Mouse (Mus musculus) cerebellum, adult 9-10 months (tissue): ENCODE data around the gene Evx2.
A peak's percentile ranks its signal among the peaks of the same experiment; 100 is the strongest.

Experiments
- DNase-seq: peaks from one replicate; pipeline ENCODE4 v3.0.0; 2022

The Evx2 gene

DNA sequence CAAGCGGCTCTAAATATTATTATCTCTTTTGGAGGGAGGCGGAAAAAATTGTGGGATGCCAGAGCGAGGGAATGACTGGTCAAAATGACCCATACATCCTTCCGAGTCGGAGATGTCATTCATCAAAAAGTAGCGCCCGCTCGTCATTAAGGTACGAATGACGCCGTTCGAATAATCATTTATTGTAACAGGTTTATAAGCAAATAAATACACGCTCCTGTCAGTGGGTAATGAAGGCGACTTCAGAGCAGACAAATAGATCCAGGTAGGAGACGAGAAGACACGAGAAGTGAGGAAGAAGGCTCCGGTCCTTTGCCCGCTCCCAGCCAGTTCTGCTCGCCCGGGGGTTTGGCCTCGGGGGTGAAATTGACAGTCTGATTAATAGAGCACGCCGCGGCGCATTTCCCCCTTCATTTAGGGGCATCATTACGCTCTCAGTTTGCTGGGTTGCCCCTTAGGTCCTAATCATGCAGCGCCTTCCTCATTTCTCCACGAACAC is at the start of gene Evx2:
Gene Evx2, minus strand, starts transcription at position 51 of the 499 bp plus-strand sequence.
- no peak for DNase-seq

DNA sequence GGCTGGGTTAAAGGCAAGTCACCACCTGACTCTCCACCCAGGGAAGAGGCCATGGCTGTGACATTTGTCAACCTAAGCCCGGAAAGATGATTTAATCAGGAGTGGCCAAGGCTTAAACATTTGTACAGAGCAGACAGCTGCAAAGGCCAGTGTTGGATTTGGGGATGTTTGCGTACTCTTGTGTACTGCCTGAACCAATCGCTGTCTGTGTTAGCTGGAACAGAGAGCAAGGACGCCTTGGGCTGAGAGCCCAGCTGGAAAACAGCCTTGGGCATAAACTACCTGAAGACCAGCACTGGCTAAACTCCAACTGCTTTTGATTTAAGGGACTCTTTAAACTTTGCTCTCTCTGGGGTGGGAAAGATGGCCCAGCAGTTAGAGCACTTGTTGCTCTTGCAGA is 49.3 kb upstream of the Evx2 start:
- DNase-seq, result no peak

DNA sequence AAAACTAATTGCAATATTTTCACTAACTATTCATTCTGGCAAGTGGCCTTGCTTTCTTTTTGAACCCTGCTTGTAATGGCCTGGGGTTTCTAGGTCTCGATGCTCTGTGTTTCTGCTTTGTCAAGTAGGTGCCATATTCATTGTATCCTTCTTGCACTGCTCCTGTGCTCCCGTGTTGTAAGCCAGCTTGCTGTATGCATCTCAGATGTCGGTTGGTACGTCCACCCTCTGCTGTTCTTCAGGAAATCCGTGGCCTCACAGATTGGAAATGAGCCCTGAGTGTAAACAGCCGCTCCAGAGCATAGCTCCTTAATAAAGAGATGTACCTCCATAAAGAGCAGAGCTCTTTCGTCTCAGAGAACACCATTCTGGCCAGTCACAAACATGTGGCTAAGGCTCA is 48.2 kb upstream of the Evx2 start:
- no peak for DNase-seq

DNA sequence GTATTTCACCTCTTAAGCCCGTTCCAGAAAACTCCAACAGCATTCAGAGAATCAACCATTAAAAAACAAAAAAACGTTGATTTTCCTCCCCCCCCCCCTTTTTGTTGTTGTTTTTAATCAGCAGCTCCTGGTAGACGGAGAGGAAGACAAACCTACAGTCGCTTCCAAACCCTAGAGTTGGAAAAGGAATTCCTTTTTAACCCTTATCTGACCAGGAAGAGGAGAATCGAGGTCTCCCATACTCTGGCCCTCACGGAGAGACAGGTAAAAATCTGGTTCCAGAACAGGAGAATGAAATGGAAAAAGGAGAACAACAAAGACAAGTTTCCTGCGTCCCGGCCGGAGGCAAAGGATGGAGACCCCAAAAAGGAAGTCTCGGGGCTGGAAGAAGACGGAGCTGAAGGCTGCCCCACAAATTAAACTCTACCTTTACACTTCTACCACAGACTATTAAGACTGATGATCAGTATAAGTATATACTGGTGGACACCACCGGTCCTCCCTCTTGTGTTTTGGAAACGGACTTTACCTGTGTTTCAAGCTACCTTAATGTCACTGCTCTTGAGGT is 47.1 kb upstream of the Evx2 start:
- no peak for DNase-seq

DNA sequence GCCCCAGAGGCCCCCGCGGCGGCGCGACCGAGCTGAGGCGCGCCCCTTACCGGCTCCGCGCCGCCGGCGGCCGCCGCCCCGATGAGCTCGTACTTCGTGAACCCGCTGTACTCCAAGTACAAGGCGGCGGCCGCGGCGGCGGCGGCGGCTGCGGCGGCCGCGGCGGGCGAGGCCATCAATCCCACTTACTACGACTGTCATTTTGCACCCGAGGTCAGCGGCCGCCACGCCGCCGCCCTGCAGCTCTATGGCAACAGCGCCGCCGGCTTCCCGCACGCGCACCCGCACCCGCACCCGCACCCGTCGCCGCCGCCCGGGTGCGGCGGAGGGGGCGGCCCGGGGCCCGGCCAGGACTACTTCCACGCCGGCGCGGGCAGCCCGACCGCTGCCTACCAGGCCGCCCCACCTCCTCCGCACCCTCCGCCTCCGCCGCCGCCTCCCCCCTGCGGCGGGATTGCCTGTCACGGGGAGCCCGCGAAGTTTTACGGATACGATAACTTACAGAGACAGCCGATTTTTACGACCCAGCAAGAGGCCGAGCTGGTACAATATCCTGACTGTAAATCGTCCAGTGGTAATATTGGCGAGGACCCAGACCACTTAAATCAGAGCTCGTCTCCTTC is 46.2 kb upstream of the Evx2 start:
- no peak for DNase-seq

DNA sequence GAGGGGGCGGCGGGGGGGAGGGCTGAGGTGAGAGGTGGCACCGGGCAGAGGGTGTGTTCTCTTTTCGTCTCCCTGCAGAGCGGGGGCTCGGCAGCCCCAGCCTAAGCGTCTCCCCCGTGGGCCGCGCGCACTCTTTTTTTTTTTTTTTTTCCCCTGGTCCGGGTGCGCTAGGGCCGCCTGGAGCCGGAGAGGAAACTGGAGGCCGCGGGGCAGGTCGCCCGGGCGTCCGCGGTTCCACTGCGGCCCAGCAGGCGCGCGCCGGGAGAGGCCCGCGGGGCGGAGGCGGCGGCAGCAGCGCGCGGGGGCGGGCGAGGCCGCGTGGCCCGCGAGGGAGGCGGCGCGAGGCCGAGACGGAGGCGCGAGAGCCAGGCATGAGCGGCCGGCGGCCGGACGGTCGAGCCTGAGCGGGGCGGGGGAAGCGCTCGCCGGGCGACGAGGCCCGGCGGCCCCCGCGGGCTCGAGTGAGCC is 45.7 kb upstream of the Evx2 start:
- DNase-seq, result no peak

DNA sequence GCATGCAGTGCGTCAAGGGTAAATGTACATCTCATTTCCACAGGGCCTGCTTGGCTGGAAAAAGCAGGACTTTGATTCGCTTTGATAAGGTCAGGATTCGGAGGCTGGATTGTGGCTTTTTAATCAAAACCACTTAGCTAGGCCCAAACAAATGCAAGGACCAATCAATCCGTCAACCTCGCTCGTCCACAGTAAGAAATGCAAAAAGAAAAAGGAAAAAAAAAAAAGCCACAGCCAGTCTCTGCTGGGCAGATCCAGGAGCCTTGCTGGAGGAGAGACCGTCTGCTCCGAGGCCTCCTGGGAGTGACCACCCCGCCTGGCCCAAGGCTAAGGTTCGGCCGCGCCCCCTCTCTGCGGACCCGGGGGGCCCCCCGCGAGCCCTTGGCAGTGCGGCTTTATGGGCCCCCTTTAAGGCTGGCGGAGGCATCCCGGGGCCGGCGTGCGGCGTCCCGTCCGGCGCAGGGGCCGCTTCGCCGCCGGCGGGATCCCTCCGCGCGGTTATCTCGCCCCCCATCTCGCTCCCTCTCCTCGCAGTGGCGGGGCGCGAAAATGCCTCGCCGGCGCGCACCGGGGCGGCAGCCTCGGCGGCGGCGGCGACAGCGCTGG is 45.1 kb upstream of the Evx2 start, which contains the start of gene Hoxd8:
Gene Hoxd8, plus strand, starts transcription at position 223 of the 606 bp plus-strand sequence.
- no peak for DNase-seq

DNA sequence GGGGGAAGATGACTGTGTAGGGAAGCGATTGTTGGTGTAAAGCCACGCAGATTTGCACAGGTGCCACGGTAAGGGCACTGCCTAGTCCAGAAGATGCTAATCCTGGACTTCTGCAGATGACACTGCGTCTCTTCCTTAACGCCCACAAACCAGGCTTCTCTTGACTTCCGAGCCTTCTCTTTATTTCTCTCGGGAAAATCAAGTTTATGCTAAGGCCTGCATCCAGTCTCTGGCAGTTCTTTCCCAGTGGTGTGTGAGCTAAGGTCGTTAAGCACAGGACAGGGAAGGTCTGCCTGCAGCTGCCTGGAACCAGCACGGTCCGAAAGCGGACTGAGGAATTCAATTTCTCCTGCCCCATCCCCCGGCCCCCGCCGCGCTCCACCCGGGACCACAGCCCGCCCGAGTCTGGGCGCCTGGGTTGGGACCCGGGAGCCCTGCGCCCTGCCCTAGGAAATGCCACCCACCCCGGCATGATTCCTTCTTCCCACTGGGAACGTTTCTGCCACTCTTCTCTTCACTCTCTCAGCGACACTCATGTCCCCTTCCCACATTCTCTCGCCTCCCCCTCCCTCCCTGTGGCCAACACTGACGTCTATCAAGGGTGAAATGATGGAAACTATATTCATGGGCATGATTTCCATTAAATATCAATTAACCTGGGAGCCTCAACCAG is 44.5 kb upstream of the Evx2 start:
- DNase-seq, result no peak

DNA sequence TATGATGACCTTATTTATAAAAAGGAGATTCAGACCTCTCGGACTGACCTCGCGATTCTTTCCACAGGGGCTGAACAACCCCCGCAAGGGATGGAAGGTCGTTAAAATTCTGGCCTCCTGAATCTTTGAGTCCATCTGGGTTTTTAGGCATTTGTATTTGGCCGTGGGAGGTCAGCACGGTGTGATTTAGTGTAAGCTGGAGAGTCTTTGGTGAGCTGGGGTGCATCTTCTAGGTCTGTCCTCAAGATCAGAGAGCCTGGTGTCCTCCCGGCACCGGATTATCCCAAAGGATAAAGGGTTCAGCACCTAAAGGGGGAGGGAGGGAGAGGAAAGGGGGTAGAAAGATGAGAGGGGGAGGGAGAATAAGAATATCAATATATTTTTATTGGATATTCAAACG is 44.0 kb upstream of the Evx2 start:
- no peak for DNase-seq

DNA sequence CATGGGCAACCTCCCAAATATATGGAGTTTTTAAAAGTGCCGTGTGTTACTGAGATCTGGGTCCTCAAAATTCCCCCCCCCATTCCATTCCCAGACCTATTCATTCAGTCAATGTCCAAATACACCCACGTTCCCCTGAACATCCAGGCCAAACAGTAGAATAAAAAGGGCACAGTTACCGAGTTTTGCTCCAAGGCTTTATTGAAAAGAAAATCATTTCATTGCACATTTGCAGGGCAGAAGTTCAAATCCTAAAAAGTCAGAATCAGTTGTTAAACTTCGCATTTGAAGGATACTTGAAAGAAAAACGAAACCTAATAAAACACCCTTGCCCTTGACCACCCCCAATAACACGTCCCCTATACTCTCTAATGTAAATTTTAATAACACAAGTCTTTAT is 43.5 kb upstream of the Evx2 start:
- no peak for DNase-seq

DNA sequence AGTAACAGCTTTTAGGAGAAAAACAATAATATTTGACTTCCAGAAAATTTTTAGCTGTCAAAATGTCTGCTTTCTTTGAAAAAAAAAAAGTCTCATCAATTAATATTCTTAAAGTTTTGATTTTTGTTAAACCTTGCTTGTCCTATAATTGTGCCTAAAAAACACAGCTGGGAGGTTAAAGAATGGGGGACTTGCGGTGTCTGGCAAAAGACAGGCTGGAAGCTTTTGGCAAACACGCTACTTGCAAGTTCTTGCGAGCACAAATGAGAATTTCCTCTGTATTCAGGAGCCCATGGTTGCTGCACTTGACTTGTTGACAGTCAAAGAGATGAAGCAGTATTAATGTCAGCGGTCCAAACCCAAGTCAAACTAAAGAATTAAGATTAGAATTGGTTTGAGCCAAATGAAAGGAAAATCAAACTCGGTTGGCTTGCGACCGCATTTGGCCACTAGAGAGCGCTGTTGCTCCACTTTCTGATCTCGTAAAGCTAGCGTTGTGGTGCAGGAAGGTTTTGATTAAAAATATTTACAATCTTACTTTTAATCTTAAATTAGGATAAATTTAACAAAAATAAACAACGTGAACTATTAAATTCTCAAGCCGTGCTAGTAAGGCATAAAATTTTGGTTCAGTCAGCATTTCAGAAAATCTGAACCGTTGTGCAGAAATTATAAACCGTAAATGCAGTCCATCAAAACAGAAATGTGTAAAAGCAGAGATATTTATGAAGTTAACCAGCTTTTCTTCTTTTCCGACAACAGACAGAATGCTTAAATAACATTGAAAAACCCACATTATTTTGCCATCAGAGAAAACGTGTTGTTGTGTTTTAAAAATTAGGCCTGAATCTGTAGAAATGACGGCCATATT is 42.8 kb upstream of the Evx2 start:
- DNase-seq, result peak; percentile 45

DNA sequence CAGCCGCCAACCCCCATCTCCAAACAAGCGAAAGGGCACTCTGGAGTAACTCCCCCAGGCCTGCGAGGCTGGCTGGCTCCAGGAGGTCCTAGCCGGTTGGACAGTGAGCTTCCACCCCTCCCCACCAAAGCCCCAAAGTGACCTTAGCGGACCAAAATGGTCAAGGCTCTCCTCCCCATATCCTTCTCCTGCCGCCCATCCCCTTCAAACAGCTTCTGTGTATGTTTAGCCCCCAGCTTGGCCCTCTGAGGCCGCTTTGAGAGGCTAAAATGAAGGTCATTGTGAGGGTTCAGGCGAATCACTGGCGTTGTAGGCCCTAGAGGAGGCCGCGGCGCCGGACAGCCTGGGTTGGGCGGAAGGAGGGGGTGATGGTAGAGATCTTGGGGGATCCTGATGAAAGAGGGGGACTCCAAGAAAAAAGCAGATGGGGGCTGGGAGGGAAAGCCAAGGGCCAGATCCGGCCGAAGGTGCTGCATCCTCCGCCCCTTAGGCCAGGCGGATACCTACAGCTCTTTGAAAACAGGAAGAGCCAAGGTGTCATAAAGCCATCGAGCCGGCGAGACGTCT is 41.3 kb upstream of the Evx2 start:
- DNase-seq, result no peak

DNA sequence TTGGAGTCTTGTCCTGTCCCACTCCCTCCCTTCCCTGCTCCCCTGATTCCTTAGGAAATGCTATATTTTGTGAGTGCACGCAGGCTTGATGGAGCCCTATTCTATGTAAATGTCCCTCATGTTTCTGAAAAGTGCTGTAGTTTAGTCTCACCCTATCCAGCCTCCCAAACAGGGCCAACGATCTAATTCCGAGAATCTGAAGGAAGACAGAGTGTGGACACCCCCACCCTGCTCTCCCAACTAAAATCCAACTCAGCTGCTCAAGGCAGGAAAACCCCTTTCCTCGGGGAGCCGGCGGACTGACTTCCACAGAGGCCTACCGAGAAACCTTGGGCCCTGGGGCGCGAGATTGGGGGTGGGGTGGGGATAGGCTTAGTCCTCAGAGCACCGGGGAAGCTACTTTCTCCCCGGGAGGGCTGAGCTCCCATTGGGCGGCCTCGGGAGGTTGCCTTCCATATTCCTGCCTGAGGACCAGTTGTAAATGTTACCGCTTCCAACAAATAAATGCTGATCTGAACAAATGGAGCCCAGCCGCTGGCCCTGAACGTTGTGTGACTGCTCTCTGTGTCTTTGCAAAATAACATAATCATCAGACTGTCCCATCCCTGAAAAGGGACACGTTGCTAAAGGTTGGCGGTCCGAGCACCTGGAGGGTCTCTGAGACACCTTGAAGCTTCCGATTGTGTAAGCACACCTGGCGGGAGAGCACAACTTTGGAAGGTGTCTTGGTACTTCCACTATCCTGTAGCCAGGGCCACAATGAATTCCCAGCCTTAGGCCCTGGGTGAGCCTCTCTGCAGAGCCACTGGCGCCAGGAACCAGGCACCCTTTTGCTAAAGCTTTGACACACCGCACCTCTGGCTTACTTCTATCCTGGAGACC is 40.5 kb upstream of the Evx2 start:
- no peak for DNase-seq

DNA sequence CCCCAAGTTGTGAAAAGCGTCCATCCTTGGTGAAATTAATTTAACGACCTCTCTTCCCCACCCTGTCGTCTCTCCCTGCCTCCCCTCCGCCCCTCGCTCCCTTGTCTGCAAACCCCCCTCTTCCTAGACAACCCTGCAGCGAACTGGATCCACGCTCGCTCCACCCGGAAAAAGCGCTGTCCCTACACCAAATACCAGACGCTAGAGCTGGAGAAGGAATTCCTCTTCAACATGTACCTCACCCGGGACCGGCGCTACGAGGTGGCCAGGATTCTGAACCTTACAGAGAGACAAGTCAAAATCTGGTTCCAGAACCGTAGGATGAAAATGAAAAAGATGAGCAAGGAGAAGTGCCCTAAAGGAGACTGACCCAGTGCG is 39.7 kb upstream of the Evx2 start:
- no peak for DNase-seq

DNA sequence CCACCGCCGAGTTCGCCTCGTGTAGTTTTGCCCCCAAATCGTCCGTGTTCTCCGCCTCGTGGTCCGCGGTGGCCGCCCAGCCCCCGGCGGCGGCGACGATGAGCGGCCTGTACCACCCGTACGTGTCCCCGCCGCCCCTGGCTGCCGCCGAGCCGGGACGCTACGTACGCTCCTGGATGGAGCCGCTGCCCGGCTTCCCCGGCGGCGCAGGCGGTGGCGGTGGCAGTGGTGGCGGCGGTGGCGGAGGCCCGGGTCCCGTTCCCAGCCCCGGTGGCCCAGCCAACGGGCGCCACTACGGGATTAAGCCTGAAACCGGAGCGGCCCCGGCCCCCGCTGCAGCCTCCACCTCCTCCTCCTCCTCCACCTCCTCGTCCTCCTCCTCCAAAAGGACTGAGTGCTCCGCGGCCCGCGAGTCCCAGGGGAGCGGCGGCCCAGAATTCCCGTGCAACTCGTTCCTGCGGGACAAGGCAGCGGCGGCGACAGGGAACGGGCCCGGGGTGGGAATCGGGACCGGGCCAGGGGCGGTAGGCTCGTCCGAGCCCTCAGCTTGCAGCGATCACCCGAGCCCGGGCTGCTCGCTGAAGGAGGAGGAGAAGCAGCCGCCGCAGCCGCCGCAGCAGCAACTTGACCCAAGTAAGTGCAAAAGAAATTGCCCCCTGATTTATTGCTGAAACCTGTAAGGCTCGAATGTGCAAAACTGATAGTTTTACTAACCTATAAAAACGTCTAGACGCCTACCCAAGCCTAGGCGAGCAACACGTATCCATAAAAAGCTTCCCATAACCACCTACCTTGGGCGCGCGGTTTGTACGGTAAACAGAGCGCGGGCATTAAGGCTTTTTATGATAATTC is 39.1 kb upstream of the Evx2 start:
- no peak for DNase-seq

DNA sequence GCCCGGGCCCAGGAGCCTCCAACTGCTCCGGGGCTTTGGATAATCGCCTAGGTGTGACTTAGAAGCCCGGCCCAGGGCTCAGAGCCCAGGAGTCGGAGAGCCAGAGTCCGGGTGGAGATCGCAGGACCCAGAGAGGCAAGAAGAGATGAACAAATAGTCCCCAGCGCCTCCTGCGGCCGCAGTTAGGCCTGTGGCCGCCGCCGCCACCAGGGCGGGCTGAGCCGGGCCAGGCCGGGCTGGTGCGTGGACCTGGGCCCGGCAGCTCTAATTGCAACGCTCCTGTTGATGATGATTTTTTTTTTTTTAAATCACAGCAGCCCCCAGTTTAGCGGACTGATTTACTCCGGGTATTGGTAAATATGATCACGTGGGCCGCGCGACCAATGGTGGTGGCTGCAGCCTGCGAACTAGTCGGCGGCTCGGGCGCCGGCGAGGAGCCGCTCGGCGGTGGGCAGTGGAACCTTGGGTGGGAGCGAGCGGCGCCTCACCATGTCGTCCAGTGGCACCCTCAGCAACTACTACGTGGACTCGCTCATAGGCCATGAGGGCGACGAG is 38.3 kb upstream of the Evx2 start, which contains the start of gene Hoxd9:
Gene Hoxd9, plus strand, starts transcription at position 161 of the 555 bp plus-strand sequence.
- DNase-seq, result no peak

DNA sequence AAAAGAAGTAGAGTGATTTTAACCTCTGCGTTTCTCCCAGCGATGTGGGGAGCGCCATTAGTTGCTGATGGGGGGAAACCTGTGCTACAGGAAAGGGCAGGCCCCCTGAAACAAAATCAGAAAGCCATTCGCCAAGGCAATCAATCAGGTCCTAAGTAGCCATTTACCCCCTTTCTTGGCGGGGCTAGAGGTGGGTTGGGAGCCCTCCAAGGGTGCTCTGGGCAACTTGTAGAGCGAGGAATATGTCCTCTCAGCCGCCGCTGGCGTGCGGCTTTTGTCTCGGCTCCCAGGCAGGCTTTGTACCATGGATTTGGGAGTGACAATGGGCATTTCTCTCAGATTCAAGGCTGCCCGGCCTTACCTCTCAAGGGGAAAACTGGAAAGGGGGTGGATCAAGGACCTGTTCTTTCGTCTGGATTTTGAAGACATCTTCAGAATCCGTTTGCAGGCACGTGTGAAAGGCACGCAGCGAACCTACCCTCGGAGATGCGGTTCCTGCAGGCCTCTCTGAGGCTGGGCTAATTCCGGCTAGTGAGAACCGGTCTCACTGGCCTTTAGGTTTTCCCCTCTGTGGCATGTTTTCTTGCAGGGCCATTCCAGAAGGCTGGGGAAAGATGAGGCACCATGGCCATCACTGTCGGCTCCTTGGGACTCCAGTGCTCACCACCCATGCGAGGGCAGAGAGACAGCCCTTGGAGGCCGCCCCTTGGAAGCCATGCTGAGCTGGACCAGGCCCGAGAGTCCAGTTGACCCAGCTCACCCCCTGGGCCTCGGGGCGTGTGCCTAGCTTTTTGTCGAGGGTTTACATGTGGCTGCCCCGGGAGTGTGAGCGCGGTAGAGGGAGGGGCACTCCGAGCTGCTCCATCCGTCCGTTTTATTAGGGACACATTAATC is 37.3 kb upstream of the Evx2 start:
- no peak for DNase-seq

DNA sequence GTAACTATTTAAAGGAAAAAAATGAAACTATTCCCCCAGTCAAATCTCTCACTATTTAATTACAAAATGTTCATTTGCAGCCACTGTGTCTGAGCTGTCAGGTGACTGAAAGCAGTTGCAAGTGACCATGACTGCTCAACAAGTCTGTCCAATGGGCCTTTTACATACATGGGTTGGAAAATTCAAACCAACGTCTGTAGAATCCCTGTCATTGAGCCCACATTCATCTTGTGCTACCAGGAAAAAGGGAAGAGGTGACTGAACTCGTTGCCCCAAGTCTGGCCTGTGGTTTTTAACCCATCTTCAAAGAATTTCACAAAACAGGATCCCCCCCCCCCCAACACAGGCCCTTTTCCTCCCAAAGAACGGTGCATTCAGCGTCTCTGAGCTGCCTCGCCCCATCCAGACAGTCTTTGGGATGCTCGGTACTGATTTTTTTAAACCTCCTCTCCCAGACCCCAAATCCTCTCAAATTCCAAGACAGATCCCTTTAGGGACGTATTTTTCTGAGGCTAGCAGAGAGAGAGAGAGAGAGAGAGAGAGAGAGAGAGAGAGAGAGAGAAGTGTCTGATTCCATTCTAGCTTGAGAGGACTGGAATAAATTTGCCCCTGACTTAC is 36.6 kb upstream of the Evx2 start:
- DNase-seq, result no peak
